Mouse (Mus musculus): ENCODE measurements at regions not wholly inside any gene's neighbourhood (a gene's known extent, or its start where the extent isn't known, plus 50 kb on each side); places are given as distances from the start of the nearest gene placed in this dataset.

DNA sequence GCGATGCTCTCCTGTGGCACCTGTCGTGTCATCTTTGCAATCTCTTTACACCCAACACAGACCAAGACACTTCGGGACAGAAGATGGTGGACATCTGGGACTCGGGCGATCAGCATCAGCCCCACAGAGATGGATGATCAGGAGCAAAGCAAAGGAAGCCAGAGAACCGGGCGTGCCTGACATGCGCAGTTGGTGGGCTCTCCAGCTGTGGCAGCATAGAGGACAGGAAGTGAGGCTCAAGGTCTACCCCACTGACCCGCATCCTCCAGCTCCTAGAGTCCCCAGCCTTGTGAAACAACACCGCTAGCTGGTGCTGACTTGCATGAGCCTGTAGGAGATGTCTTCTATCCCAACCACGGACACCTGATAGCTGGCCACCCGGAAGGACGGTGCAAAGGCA, 312.9 kb upstream of the Prox1 start:
- H3K36me3 ChIP-seq (ENCODE audit: control insufficient read depth, insufficient read depth, low read length), result no peaks in the 10 kb centered on the region
- no peak overlapping the region for H3K4me2 ChIP-seq
- 91% methylated on average over 13 of the region's 13 CpGs for WGBS
- peaks cover 5% of the 10 kb centered on the region; the same call in 1 of the 2 replicates for H3K9me3 ChIP-seq (ENCODE audit: control insufficient read depth, low read length)
- no peaks in the 10 kb centered on the region for H3K27me3 ChIP-seq (ENCODE audit: control insufficient read depth, insufficient read depth, low read length)
- ATAC-seq (ENCODE audit: low FRiP score) (no peak), DNase-seq (ENCODE audit: low spot score, missing footprints) (no peak)
- no peak overlapping the region for H3K4me3 ChIP-seq (ENCODE audit: low read depth, low read length)
- H3K9ac ChIP-seq (ENCODE audit: low read length), result no peak overlapping the region
- H3K27ac ChIP-seq (ENCODE audit: low read depth, low read length), result no peak overlapping the region
- H3K4me1 ChIP-seq (ENCODE audit: control insufficient read depth, insufficient read depth, low read length), result no peaks in the 10 kb centered on the region

DNA sequence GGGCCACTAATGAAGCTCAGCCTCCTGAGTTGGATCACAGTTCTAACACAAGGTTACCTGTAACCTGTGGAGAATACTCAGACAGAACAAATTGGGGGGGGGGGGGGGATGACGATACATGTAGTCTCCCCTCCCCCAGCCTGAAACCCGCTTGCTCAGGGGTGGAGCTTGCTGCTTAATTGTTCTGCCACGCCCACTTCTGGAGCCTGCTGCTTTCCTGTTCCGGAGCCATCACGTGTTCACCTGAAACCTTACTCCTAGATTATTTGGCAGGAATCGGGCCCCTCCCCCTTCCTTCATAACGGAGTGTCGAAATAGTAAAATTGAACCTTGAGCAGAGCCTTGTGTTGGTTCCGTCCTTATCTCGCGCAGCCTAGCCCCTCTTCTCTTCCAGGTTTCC, 310.6 kb upstream of the Prox1 start:
- Histone ChIP-seq H3K27me3 (ENCODE audit: control insufficient read depth, insufficient read depth, low read length) (no peaks in the 10 kb centered on the region), H3K27ac (ENCODE audit: low read depth, low read length) (no peak overlapping the region), H3K4me1 (ENCODE audit: control insufficient read depth, insufficient read depth, low read length) (no peaks in the 10 kb centered on the region), H3K4me3 (ENCODE audit: low read depth, low read length) (no peak overlapping the region), H3K9ac (ENCODE audit: low read length) (no peak overlapping the region), H3K9me3 (ENCODE audit: control insufficient read depth, low read length) (peaks cover 5% of the 10 kb centered on the region; the same call in 1 of the 2 replicates), H3K36me3 (ENCODE audit: control insufficient read depth, insufficient read depth, low read length) (no peaks in the 10 kb centered on the region), H3K4me2 (no peak overlapping the region)
- DNase-seq (ENCODE audit: low spot score, missing footprints) (no peak), ATAC-seq (ENCODE audit: low FRiP score) (no peak)
- 80% methylated on average over 10 of the region's 11 CpGs for WGBS

DNA sequence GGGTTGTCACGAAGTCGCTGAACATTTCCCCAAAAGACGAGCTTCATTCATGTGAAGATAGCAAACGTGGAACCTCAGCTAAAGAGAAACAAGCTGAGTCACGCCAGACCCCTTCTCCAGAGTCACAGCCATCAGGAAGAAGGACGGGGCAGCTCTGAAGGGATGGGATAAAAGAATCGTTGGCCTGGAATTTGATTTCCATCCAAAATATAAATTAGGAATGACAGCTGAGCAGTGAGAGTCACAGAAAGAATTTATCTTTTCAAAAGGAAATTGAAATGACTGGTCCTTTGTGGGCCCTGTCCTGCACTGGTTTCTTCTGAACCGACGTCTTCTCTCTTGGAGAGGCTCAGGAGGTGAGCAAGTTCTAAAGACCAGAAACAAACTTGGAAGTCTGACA, 310.1 kb upstream of the Prox1 start:
- WGBS, result 70% methylated on average over 9 of the region's 9 CpGs
- ATAC-seq (ENCODE audit: low FRiP score), result no peak
- DNase-seq (ENCODE audit: low spot score, missing footprints), result no peak
- H3K9me3 ChIP-seq (ENCODE audit: control insufficient read depth, low read length), result peaks cover 5% of the 10 kb centered on the region; the same call in 1 of the 2 replicates
- no peaks in the 10 kb centered on the region for H3K36me3 ChIP-seq (ENCODE audit: control insufficient read depth, insufficient read depth, low read length)
- no peaks in the 10 kb centered on the region for H3K27me3 ChIP-seq (ENCODE audit: control insufficient read depth, insufficient read depth, low read length)
- H3K4me2 ChIP-seq, result no peak overlapping the region
- H3K4me1 ChIP-seq (ENCODE audit: control insufficient read depth, insufficient read depth, low read length), result no peaks in the 10 kb centered on the region
- no peak overlapping the region for H3K27ac ChIP-seq (ENCODE audit: low read depth, low read length)
- no peak overlapping the region for H3K9ac ChIP-seq (ENCODE audit: low read length)
- no peak overlapping the region for H3K4me3 ChIP-seq (ENCODE audit: low read depth, low read length)

DNA sequence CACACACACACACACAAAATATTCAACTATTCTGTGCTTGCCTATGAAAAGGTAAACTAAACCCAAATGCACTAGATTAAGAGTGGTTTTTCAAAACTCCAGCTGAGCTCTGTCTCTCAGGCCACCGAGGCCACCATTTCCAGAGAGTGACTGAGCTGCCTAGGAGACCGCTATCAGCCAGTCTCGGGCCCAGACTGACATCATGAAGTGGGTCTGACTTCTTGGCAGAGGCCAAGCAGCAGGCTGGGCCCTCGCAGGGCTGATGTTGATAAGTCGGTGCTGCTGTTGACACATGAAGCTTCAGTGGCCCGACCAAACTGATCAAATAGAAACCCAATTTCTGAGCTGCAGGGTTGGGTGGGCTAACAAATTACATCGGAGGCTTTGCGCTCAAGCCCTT, 302.2 kb upstream of the Prox1 start:
- Histone ChIP-seq H3K4me1 (ENCODE audit: control insufficient read depth, insufficient read depth, low read length) (no peaks in the 10 kb centered on the region), H3K27me3 (ENCODE audit: control insufficient read depth, insufficient read depth, low read length) (no peaks in the 10 kb centered on the region), H3K36me3 (ENCODE audit: control insufficient read depth, insufficient read depth, low read length) (no peaks in the 10 kb centered on the region), H3K27ac (ENCODE audit: low read depth, low read length) (no peak overlapping the region), H3K4me3 (ENCODE audit: low read depth, low read length) (no peak overlapping the region), H3K9ac (ENCODE audit: low read length) (no peak overlapping the region), H3K9me3 (ENCODE audit: control insufficient read depth, low read length) (no peaks in the 10 kb centered on the region), H3K4me2 (no peak overlapping the region)
- DNase-seq (ENCODE audit: low spot score, missing footprints), result no peak
- WGBS, result 83% methylated on average over 8 of the region's 8 CpGs
- no peak for ATAC-seq (ENCODE audit: low FRiP score)

DNA sequence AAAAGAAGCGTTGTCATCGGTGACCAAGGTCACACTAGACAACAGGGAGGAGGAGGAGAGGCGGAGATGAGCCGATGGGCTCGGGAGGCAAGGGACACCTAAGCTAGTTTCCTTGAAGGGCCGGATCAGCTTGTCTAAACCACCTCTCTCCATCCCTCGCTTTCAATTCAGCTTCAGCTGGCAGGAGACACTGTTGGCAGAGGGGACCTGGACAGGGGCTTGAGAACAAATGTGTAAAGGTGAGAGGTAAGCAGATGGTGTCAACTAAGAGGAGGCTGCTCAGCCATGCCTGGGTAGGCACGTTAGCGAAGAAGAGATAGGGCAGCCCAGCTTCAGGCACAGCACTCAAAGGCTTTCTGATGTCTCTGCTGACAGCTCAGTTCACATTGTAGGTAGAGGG, 299.8 kb upstream of the Prox1 start:
- no peak overlapping the region for H3K27ac ChIP-seq (ENCODE audit: low read depth, low read length)
- no peak for ATAC-seq (ENCODE audit: low FRiP score)

DNA sequence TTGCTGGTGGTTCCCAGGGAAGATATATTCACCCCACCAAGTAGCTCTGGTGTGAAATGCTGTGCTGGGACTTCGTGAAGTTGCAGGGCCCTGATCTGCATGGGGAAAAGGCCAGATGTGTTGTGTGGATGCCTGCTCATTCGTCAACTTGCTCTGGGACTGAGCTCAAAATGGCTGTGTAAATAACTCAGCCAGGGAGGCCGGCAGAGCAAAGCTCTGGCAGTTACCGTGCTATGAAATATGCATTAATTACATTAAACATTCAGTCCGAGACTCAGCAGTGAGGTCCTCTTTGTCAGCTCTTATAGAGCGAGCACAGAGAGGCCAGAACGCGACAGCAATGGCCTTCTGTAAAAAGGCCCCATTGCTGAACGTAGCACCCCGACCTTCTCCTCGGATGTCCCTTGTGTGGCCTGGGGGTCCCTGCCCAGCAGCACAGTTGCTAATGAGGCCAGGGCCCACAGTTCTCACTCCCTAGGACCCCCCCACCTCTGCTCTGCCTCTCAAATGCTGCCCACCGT, 287.1 kb upstream of the Prox1 start:
- no peak overlapping the region for H3K4me2 ChIP-seq
- ATAC-seq (ENCODE audit: low FRiP score), result peak; percentile 64
- H3K4me3 ChIP-seq (ENCODE audit: low read depth, low read length), result no peak overlapping the region
- no peak overlapping the region for H3K27ac ChIP-seq (ENCODE audit: low read depth, low read length)
- WGBS, result 57% methylated on average over 12 of the region's 12 CpGs
- peaks cover 12% of the 10 kb centered on the region; the same call in 1 of the 2 replicates for H3K4me1 ChIP-seq (ENCODE audit: control insufficient read depth, insufficient read depth, low read length)
- H3K27me3 ChIP-seq (ENCODE audit: control insufficient read depth, insufficient read depth, low read length), result peaks cover 5% of the 10 kb centered on the region; the same call in 1 of the 2 replicates
- H3K36me3 ChIP-seq (ENCODE audit: control insufficient read depth, insufficient read depth, low read length), result no peaks in the 10 kb centered on the region
- 0 out of 2 replicates have a peak overlapping the region, but pooled peaks have one; percentile 3 for H3K9ac ChIP-seq (ENCODE audit: low read length)
- H3K9me3 ChIP-seq (ENCODE audit: control insufficient read depth, low read length), result no peaks in the 10 kb centered on the region
- peak; percentile 84 for DNase-seq (ENCODE audit: low spot score, missing footprints)

More for the DNA sequence above, 299.8 kb upstream of the Prox1 start:
- Histone ChIP-seq H3K36me3 (ENCODE audit: control insufficient read depth, insufficient read depth, low read length) (no peaks in the 10 kb centered on the region), H3K4me1 (ENCODE audit: control insufficient read depth, insufficient read depth, low read length) (no peaks in the 10 kb centered on the region), H3K4me3 (ENCODE audit: low read depth, low read length) (no peak overlapping the region), H3K9ac (ENCODE audit: low read length) (no peak overlapping the region), H3K9me3 (ENCODE audit: control insufficient read depth, low read length) (no peaks in the 10 kb centered on the region), H3K4me2 (no peak overlapping the region), H3K27me3 (ENCODE audit: control insufficient read depth, insufficient read depth, low read length) (no peaks in the 10 kb centered on the region)
- 81% methylated on average over 9 of the region's 9 CpGs for WGBS
- DNase-seq (ENCODE audit: low spot score, missing footprints), result no peak

DNA sequence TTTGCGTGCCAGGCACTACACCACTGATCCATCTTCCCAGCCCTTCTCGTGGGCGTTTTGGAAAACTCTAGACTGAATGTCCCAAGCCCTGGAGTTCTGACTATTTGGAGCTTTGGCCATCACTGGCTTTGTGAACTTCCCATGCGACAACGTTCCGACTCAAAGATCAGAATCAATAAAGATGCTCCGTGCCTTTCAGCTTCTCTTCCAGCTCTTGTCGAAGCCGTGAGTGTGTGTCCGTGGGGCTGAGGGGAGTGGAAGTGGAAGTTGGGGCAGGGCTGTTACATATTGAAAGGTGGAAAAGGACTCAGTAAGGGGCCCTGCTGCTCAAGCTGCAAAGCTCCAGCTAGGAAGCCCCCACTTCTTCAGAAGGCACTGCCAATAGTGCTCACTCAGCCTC, 283.0 kb upstream of the Prox1 start:
- no peaks in the 10 kb centered on the region; the same call in 1 of the 2 replicates for H3K9me3 ChIP-seq (ENCODE audit: control insufficient read depth, low read length)
- H3K4me3 ChIP-seq (ENCODE audit: low read depth, low read length), result no peak overlapping the region
- H3K27ac ChIP-seq (ENCODE audit: low read depth, low read length), result no peak overlapping the region
- no peak overlapping the region for H3K9ac ChIP-seq (ENCODE audit: low read length)
- ATAC-seq (ENCODE audit: low FRiP score) (no peak), DNase-seq (ENCODE audit: low spot score, missing footprints) (peak; percentile 87)
- H3K36me3 ChIP-seq (ENCODE audit: control insufficient read depth, insufficient read depth, low read length), result no peaks in the 10 kb centered on the region
- 63% methylated on average over 10 of the region's 10 CpGs for WGBS
- H3K27me3 ChIP-seq (ENCODE audit: control insufficient read depth, insufficient read depth, low read length), result peaks cover 5% of the 10 kb centered on the region; the same call in 1 of the 2 replicates
- H3K4me2 ChIP-seq, result no peak overlapping the region
- peaks cover 16% of the 10 kb centered on the region; the same call in 1 of the 2 replicates for H3K4me1 ChIP-seq (ENCODE audit: control insufficient read depth, insufficient read depth, low read length)

DNA sequence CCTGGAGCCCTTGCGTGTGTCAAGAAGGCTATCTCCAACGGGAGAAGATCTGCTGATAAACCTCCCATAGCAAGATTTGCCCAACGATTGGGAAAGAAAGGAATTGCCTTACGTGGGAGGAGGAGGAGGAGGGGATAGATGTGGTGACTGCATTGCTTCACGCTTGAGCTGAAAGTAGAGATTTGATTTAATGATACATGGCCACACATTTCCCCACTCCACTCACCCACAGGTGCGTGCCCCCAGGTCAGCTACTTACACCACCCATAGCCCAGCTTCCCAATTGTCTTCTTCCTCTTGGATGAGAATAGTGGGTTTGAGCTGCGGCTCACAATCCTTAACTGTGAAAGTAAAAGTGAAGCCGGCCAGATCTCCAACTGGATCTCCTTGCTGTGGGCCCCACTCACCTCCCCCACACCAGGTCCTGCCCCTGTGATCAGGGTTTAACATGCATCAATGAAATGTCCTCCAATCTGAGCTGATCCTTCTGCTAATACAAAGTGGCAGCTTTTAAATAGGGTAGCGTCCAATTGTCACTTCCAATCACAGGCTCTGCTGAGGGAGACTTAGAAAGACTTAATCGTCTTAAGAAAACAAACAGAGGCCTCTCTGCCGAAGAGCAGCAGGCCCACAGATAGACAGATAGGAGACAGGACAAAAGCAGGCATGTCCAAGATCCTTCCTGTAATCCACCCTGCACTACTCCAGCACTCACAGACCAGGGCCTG, 281.8 kb upstream of the Prox1 start:
- Histone ChIP-seq H3K27ac (ENCODE audit: low read depth, low read length) (no peak overlapping the region), H3K9me3 (ENCODE audit: control insufficient read depth, low read length) (no peaks in the 10 kb centered on the region; the same call in 1 of the 2 replicates), H3K36me3 (ENCODE audit: control insufficient read depth, insufficient read depth, low read length) (no peaks in the 10 kb centered on the region), H3K4me2 (no peak overlapping the region), H3K27me3 (ENCODE audit: control insufficient read depth, insufficient read depth, low read length) (peaks cover 13% of the 10 kb centered on the region; the same call in 1 of the 2 replicates), H3K9ac (ENCODE audit: low read length) (no peak overlapping the region), H3K4me1 (ENCODE audit: control insufficient read depth, insufficient read depth, low read length) (peaks cover 13% of the 10 kb centered on the region; the same call in 1 of the 2 replicates), H3K4me3 (ENCODE audit: low read depth, low read length) (no peak overlapping the region)
- 35% methylated on average over 11 of the region's 11 CpGs for WGBS
- peak; percentile 91 for DNase-seq (ENCODE audit: low spot score, missing footprints)
- ATAC-seq (ENCODE audit: low FRiP score), result peak; percentile 80

DNA sequence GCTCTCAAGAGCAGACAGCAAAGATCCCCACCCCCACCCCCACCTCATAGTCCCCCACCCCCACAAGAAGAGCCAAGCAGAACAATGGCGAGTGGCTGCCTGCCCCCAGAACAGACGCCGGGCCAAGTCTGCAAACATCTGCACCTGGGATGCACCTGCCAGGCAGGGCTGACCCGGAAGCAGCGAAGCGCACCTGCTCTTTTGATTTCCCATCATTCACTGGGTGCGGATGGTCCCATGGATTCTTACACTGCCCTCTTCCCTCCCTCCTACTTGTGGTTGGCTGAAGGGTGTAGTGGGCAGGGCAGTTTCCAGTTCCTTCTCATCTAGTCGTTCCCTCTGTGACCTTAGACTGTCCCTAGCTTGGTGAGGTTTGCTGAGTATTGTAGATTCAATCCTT, 277.7 kb upstream of the Prox1 start:
- Histone ChIP-seq H3K4me2 (no peak overlapping the region), H3K27me3 (ENCODE audit: control insufficient read depth, insufficient read depth, low read length) (peaks cover 9% of the 10 kb centered on the region; the same call in 1 of the 2 replicates), H3K4me3 (ENCODE audit: low read depth, low read length) (no peak overlapping the region), H3K36me3 (ENCODE audit: control insufficient read depth, insufficient read depth, low read length) (no peaks in the 10 kb centered on the region), H3K27ac (ENCODE audit: low read depth, low read length) (no peak overlapping the region), H3K9me3 (ENCODE audit: control insufficient read depth, low read length) (no peaks in the 10 kb centered on the region; the same call in 1 of the 2 replicates), H3K4me1 (ENCODE audit: control insufficient read depth, insufficient read depth, low read length) (peaks cover 7% of the 10 kb centered on the region; the same call in 1 of the 2 replicates), H3K9ac (ENCODE audit: low read length) (no peak overlapping the region)
- DNase-seq (ENCODE audit: low spot score, missing footprints), result peak; percentile 70
- 36% methylated on average over 8 of the region's 8 CpGs for WGBS
- ATAC-seq (ENCODE audit: low FRiP score), result no peak
